Mouse (Mus musculus) lung, embryonic 15.5 days (tissue): ENCODE results near the gene Gpx8. TPM values are rescaled to one million over a fixed set of nuclear protein-coding genes. Genes with fewer than 3 reads are reported as not detected.
"Not testable (repeated sequence)": the region's sequence is repeated elsewhere in the genome, so short reads cannot be mapped to it uniquely, and the experiment has no call there.

Experiments used
- ATAC-seq: fragments of 200-750 bp; cut with Nextera tagmentation; 2 replicates; pipeline ENCODE4 v1.8.0; 2017; ENCODE audit warnings: moderate number of reproducible peaks, borderline replicate concordance; ENCODE audit not compliant: low FRiP score, low TSS enrichment; ENCODE audit errors: extremely low read depth
- H3K27ac ChIP-seq: fragments of 300-500 bp; sonication (generic); 2 replicates; pipeline ENCODE4 v1.5.1; 2015; ENCODE audit warnings: moderate library complexity, mild to moderate bottlenecking, inconsistent platforms
- H3K27me3 ChIP-seq: fragments of 300-500 bp; sonication (generic); 2 replicates; pipeline ENCODE4 v1.6.1; 2015; ENCODE audit warnings: inconsistent platforms
- H3K36me3 ChIP-seq: fragments of 300-500 bp; sonication (generic); 2 replicates; pipeline ENCODE4 v1.6.1; 2015; ENCODE audit warnings: inconsistent platforms
- H3K4me1 ChIP-seq: fragments of 300-500 bp; sonication (generic); 2 replicates; pipeline ENCODE4 v1.6.1; 2015; ENCODE audit warnings: inconsistent platforms
- H3K4me2 ChIP-seq: fragments of 300-500 bp; sonication (generic); 2 replicates; pipeline ENCODE4 v1.6.1; 2015; ENCODE audit warnings: inconsistent platforms, mild to moderate bottlenecking, moderate library complexity
- H3K4me3 ChIP-seq: fragments of 300-500 bp; sonication (generic); 2 replicates; pipeline ENCODE4 v1.5.1; 2015; ENCODE audit warnings: mild to moderate bottlenecking, inconsistent platforms
- H3K9ac ChIP-seq: fragments of 300-500 bp; sonication (generic); 2 replicates; pipeline ENCODE4 v1.6.1; 2015; ENCODE audit warnings: inconsistent platforms
- H3K9me3 ChIP-seq: fragments of 300-500 bp; sonication (generic); 2 replicates; pipeline ENCODE4 v1.6.1; 2016; ENCODE audit warnings: inconsistent platforms
- WGBS: fragments of 180-500 bp; shearing (Covaris S2); methylation state at CpG from one replicate; pipeline ENCODE4 v1.1.7; 2015; 5-methylcytosine and 5-hydroxymethylcytosine counted together
- polyA plus RNA-seq: library from polyadenylated mRNA; unstranded; fragments of >200 nt; fragmentation: Nextera tagmentation; extraction: Ambion mirVana; gene quantifications from 2 replicates; pipeline ENCODE4 v1.2.1, GENCODE M21; 2015

Gpx8 gene
- polyA plus RNA-seq, 1 experiment from 2014 or later, result 175 TPM

- 80% methylated on average over 2 of the region's 2 CpGs for WGBS
- no peaks in the 10 kb centered on the region for H3K27me3 ChIP-seq
- no peak for ATAC-seq
- H3K36me3 ChIP-seq, result no peaks in the 10 kb centered on the region
- no peaks in the 10 kb centered on the region for H3K9me3 ChIP-seq
- H3K4me3 ChIP-seq, result no peak overlapping the region
- no peak overlapping the region for H3K27ac ChIP-seq
- no peak overlapping the region for H3K4me2 ChIP-seq
- H3K9ac ChIP-seq, result no peak overlapping the region
- 0 out of 2 replicates have a peak, but pooled peaks cover 4% of the 10 kb centered on the region for H3K4me1 ChIP-seq
Measured at GRCm38 (mm10) chr13:113021521-113021920, 24.7 kb downstream of the Gpx8 start.

GRCm38 (mm10) chr13:113013174-113013953 is 32.8 kb downstream of the Gpx8 start:
- not testable (repeated sequence) for H3K27ac ChIP-seq, H3K27me3 ChIP-seq, ATAC-seq, H3K9ac ChIP-seq, H3K36me3 ChIP-seq, H3K4me1 ChIP-seq, H3K9me3 ChIP-seq
- H3K4me2 ChIP-seq, result peak overlapping the region; percentile 50
- H3K4me3 ChIP-seq, result peak overlapping the region; percentile 32
- WGBS, result 28% methylated on average over 18 of the region's 20 CpGs

DNA sequence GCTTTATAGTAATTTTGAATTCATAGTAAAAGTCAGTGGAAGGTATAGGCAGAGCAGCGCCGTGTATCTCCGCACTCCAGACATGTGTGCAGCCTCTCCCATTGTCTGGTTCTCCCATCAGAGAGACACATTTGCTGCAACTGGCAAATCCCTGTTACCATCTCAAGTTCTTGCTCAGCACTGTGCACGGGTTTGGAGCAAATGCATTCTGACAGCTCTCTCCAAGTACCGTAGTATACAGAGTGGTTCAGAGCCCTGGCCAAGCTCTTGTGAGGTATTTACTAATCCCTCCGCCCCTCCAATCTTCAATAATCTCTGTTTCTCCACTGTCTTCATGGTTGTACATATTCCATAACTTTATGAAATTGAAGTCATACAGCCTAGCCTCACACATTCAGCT is 33.5 kb downstream of the Gpx8 start:
- 68% methylated on average over 6 of the region's 6 CpGs for WGBS
- no peak for ATAC-seq
- peak overlapping the region; percentile 32 for H3K4me3 ChIP-seq

DNA sequence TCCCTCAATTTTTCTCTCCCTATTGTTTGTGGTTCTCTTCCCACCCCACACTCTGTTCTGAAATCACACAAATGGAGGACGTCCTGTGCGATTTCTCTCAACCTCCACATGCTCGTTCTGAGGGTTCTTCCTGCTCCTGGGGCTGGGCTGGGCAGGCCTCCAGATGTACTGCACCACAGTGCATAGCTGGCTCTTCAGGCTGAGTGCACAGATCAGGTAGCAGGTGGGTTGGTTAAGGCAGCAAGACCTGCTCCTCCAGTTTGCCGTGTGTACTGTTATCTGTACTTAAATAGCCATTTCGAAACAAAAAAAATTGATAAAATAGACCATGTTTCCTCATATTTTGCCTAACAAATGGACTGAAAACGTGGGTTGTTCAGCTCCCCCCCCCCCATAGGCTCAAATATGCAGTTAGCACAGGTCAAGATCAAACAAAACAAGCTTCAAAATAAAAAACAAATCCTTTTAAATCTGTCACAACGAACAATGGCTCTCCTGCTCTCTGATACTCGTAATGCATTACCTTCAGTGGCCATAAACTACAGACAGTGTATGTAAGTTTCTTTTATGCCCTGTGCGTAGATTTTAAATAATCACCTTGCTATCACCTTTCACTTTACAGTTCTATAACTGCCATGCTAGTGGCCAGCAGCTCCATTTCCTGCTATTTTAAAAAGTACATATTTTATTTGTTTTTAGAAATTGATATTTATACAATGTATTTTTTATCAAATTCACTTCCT is 45.5 kb downstream of the Gpx8 start:
- H3K4me3 ChIP-seq, result no peak overlapping the region
- H3K36me3 ChIP-seq, result no peaks in the 10 kb centered on the region
- H3K9me3 ChIP-seq, result no peaks in the 10 kb centered on the region
- H3K27me3 ChIP-seq, result peaks cover 49% of the 10 kb centered on the region
- H3K4me1 ChIP-seq, result peaks cover 11% of the 10 kb centered on the region
- peak; percentile 92; the same call in 1 of the 2 replicates for ATAC-seq
- H3K27ac ChIP-seq, result peak overlapping the region; percentile 69
- WGBS, result 39% methylated on average over 9 of the region's 9 CpGs
- no peak overlapping the region for H3K9ac ChIP-seq
- peak overlapping the region; percentile 11; the same call in 1 of the 2 replicates for H3K4me2 ChIP-seq

More for the DNA sequence above, 33.5 kb downstream of the Gpx8 start:
- no peak overlapping the region for H3K27ac ChIP-seq
- H3K4me2 ChIP-seq, result peak overlapping the region; percentile 50; the same call in 1 of the 2 replicates
- no peaks in the 10 kb centered on the region for H3K36me3 ChIP-seq
- H3K9me3 ChIP-seq, result no peaks in the 10 kb centered on the region
- H3K4me1 ChIP-seq, result 0 out of 2 replicates have a peak, but pooled peaks cover 5% of the 10 kb centered on the region
- no peak overlapping the region for H3K9ac ChIP-seq
- H3K27me3 ChIP-seq, result no peaks in the 10 kb centered on the region

DNA sequence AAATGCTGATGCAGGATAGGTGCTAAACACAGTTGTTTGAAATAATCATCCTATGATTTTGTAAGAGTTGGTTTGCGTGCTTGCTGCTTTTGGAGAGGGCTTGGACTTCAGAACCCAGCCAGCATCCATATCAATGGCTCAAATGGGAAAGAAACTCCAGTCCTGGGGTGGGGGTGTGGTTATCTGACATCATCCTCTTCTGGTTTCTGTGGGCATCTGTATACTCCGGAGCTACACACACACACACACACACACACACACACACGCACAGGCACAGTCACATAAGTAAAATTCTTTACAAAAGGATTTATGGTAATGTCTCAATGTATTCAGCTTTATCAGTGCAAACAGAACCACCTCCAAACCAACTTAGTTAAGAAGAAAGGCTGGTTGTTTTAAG is 46.1 kb downstream of the Gpx8 start:
- no peak for ATAC-seq
- H3K4me3 ChIP-seq, result no peak overlapping the region
- peaks cover 55% of the 10 kb centered on the region for H3K27me3 ChIP-seq
- WGBS, result 69% methylated on average over 3 of the region's 3 CpGs
- H3K9ac ChIP-seq, result no peak overlapping the region
- no peaks in the 10 kb centered on the region for H3K9me3 ChIP-seq
- no peaks in the 10 kb centered on the region for H3K36me3 ChIP-seq
- peak overlapping the region; percentile 11; the same call in 1 of the 2 replicates for H3K4me2 ChIP-seq
- H3K4me1 ChIP-seq, result peaks cover 11% of the 10 kb centered on the region
- peak overlapping the region; percentile 69 for H3K27ac ChIP-seq

DNA sequence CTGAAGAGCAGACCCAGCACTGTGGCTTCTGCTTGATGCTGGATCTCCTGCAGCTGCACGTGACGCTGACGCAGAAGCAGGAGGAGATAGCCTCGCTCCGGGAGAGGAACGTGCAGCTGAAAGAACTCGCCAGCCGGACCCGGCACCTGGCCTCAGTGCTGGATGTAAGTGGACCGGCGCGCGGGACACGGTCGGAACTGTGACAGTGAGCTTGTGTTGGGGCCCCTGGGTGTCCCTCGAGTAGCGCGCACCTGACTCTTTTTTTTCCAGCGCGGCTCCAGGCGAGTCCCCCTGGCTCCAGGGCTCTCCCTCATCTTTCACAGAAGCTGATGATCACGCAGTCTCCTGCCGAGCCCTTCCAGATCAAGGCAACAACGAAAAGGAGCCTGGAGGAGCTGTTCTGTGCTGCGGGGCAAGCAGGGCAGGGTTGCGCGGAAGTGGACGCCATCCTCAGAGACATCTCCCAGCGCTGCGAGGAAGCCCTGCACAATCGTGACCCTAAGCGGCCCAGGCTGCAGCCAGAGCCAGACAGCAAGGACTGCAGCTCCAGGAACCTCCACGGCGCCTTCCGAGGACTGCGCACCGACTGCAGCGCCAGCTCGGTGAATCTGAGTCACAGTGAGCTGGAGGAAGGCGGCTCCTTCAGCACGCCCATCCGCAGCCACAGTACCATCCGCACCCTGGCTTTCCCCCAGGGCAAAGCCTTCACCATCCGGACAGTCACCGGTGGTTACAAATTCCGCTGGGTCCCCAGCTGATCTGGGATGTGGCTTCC is 47.6 kb downstream of the Gpx8 start:
- Histone ChIP-seq H3K27ac (peak overlapping the region; percentile 30; the same call in 1 of the 2 replicates), H3K9ac (peak overlapping the region; percentile 39), H3K27me3 (peaks cover 70% of the 10 kb centered on the region), H3K4me1 (peaks cover 16% of the 10 kb centered on the region), H3K36me3 (no peaks in the 10 kb centered on the region), H3K4me3 (peak overlapping the region; percentile 39), H3K9me3 (no peaks in the 10 kb centered on the region), H3K4me2 (peak overlapping the region; percentile 81)
- no peak; the same call in 1 of the 2 replicates for ATAC-seq
- under 1% methylated on average over 46 of the region's 46 CpGs for WGBS

DNA sequence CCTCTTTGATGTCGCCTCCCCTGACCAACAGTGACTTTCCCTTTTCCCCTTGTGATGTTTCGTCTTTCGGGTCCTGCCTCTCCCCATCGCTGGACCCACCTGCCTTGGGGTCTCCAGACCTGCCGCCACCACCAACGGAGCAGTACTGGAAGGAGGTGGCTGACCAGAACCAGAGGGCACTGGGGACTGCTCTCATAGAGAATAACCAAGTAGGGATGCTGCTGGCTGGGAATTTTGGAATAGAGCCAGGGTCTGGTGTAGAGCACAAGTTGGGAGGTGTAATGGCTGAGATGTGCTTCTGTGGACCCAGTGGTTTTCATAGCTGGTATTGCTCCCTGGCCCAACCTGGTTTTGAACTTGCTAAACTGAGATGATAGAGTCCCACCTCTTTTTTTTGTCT is 48.8 kb downstream of the Gpx8 start:
- H3K4me3 ChIP-seq, result no peak overlapping the region
- peaks cover 21% of the 10 kb centered on the region for H3K4me1 ChIP-seq
- no peak overlapping the region for H3K27ac ChIP-seq
- no peak overlapping the region for H3K4me2 ChIP-seq
- no peaks in the 10 kb centered on the region for H3K9me3 ChIP-seq
- ATAC-seq, result no peak
- H3K9ac ChIP-seq, result no peak overlapping the region
- H3K27me3 ChIP-seq, result peaks cover 82% of the 10 kb centered on the region
- WGBS, result 62% methylated on average over 6 of the region's 6 CpGs
- no peaks in the 10 kb centered on the region for H3K36me3 ChIP-seq

- Histone ChIP-seq H3K4me2 (no peak overlapping the region), H3K27ac (no peak overlapping the region), H3K9me3 (no peaks in the 10 kb centered on the region), H3K27me3 (peaks cover 87% of the 10 kb centered on the region), H3K9ac (no peak overlapping the region), H3K4me1 (peaks cover 21% of the 10 kb centered on the region), H3K36me3 (no peaks in the 10 kb centered on the region), H3K4me3 (no peak overlapping the region)
- no peak for ATAC-seq
- WGBS, result 49% methylated on average over 4 of the region's 4 CpGs
Measured at GRCm38 (mm10) chr13:112996407-112996806, 49.8 kb downstream of the Gpx8 start.

GRCm38 (mm10) chr13:112994191-112994590 is 52.0 kb downstream of the Gpx8 start:
- Histone ChIP-seq H3K27ac (no peak overlapping the region), H3K36me3 (no peaks in the 10 kb centered on the region), H3K9ac (peak overlapping the region; percentile 39; the same call in 1 of the 2 replicates), H3K4me3 (peak overlapping the region; percentile 40), H3K4me2 (peak overlapping the region; percentile 80), H3K9me3 (no peaks in the 10 kb centered on the region), H3K27me3 (peaks cover 95% of the 10 kb centered on the region), H3K4me1 (peaks cover 37% of the 10 kb centered on the region)
- WGBS, result under 1% methylated on average over 25 of the region's 25 CpGs
- peak; percentile 53; the same call in 1 of the 2 replicates for ATAC-seq

GRCm38 (mm10) chr13:112993531-112994152 is 52.6 kb downstream of the Gpx8 start, which contains the start of gene Mcidas:
Gene Mcidas (plus strand): TSS chr13:112993845.
- peak within 1 kb of the TSS; percentile 40 for H3K4me3 ChIP-seq
- peak; percentile 16; the same call in 1 of the 2 replicates for ATAC-seq
- H3K4me2 ChIP-seq, result peak within 1 kb of the TSS; percentile 80
- no peaks in the 10 kb centered on the region for H3K9me3 ChIP-seq
- H3K9ac ChIP-seq, result peak within 1 kb of the TSS; percentile 39; the same call in 1 of the 2 replicates
- H3K27ac ChIP-seq, result no peak within 1 kb of the TSS
- peaks cover 37% of the 10 kb centered on the region for H3K4me1 ChIP-seq
- no peaks in the 10 kb centered on the region for H3K36me3 ChIP-seq
- peaks cover 95% of the 10 kb centered on the region for H3K27me3 ChIP-seq
- whole genome bisulfite sequencing, result under 1% methylated on average over 61 of the region's 63 CpGs
